Mouse (Mus musculus) hindbrain, embryonic 15.5 days (tissue): Measurements from ENCODE around the gene Rhoa. TPM values are rescaled to one million over a fixed set of nuclear protein-coding genes. Genes with fewer than 3 reads are reported as not detected.
"Not testable (repeated sequence)": the region's sequence is repeated elsewhere in the genome, so short reads cannot be mapped to it uniquely, and the experiment has no call there.

Experiments
- ATAC-seq: fragments of 200-750 bp; cut with Nextera tagmentation; 2 replicates; pipeline ENCODE4 v1.8.0; 2017; ENCODE audit warnings: low read depth, moderate number of reproducible peaks, moderate TSS enrichment; ENCODE audit not compliant: low FRiP score
- H3K27ac ChIP-seq: fragments of 300-500 bp; sonication (generic); replicated peaks from 2 replicates; pipeline ENCODE4 v1.5.1; 2015; ENCODE audit warnings: mild to moderate bottlenecking, inconsistent platforms
- H3K27me3 ChIP-seq: fragments of 300-500 bp; sonication (generic); 2 replicates; pipeline ENCODE4 v1.6.1; 2015; ENCODE audit warnings: control low read depth, inconsistent platforms
- H3K36me3 ChIP-seq: fragments of 300-500 bp; sonication (generic); 2 replicates; pipeline ENCODE4 v1.6.1; 2015; ENCODE audit warnings: control low read depth, inconsistent platforms
- H3K4me1 ChIP-seq: fragments of 300-500 bp; sonication (generic); replicated peaks from 2 replicates; pipeline ENCODE4 v1.6.1; 2015; ENCODE audit warnings: control low read depth, inconsistent platforms
- H3K4me2 ChIP-seq: fragments of 300-500 bp; sonication (generic); 2 replicates; pipeline ENCODE4 v1.6.1; 2015; ENCODE audit warnings: moderate library complexity, mild to moderate bottlenecking, inconsistent platforms
- H3K4me3 ChIP-seq: fragments of 300-500 bp; sonication (generic); 2 replicates; pipeline ENCODE4 v1.5.1; 2015; ENCODE audit warnings: mild to moderate bottlenecking, inconsistent platforms
- H3K9ac ChIP-seq: fragments of 300-500 bp; sonication (generic); 2 replicates; pipeline ENCODE4 v1.6.1; 2015; ENCODE audit warnings: inconsistent platforms
- H3K9me3 ChIP-seq: fragments of 300-500 bp; sonication (generic); 2 replicates; pipeline ENCODE4 v1.6.1; 2016; ENCODE audit warnings: control low read depth, inconsistent platforms
- WGBS: fragments of 180-500 bp; shearing (Covaris S2); methylation state at CpG from one replicate; pipeline ENCODE4 v1.1.7; 2015; 5-methylcytosine and 5-hydroxymethylcytosine counted together
- polyA plus RNA-seq: library from polyadenylated mRNA; unstranded; fragments of >200 nt; fragmentation: Nextera tagmentation; extraction: Ambion mirVana; gene quantifications from 2 replicates; pipeline ENCODE4 v1.2.1, GENCODE M21; 2015

The Rhoa gene
- polyA plus RNA-seq, 1 experiment from 2014 or later = 275 TPM

DNA sequence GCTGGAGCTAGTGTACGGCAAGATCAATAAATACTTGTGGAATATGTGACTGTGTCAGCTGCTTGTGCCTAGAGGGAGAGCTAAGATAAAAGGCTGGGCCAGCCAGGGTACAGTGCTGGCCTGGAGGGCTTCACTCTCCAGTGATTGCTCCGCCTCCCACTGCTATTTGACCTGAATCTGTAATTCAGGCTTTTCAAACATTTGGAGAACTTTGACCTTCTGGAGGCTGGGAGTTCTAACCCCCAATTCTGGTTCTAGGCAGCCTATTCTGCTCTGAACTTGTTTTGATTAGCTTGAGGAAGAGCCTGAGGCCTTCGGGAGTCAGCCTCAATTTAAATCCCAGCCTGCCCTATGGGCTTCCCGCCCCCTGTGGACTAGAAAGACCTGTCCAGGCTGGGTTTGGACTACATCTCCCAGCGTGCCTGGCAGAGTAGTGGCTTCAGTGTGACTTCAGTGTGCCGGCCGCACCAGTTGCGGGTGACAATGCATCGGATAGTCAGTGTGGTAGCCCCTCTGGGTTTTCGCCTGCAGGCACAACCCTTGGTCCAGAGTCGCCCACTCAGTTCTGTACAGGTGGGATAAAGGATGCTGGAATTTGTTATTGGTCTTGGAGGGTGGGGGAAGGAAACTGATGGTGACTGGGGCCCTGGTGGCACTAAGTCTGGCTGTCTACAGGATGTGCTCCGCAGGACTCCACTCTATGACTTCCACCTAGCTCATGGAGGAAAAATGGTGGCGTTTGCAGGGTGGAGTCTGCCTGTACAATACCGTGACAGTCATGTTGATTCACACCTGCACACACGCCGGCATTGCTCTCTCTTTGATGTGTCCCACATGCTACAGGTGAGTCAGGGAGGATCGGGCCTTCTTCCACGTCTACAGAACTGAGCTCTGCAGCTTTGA lies 9.2 kb upstream of the Rhoa start, which contains the start of gene Amt:
TSS of gene Amt (plus strand) at position 401 of the 903 bp plus-strand sequence.
- Histone ChIP-seq H3K9me3 (no peaks in the 10 kb centered on the region), H3K27ac (peak within 1 kb of the TSS; percentile 15; the same call in 1 of the 2 replicates), H3K4me1 (peaks cover 8% of the 10 kb centered on the region; the same call in 1 of the 2 replicates), H3K27me3 (no peaks in the 10 kb centered on the region), H3K4me3 (peak within 1 kb of the TSS; percentile 24), H3K4me2 (peak within 1 kb of the TSS; percentile 47), H3K36me3 (peaks cover 46% of the 10 kb centered on the region), H3K9ac (0 out of 2 replicates have a peak within 1 kb of the TSS, but pooled peaks have one; percentile 7)
- ATAC-seq = peak; percentile 73
- WGBS = 18% methylated on average over 18 of the region's 18 CpGs

DNA sequence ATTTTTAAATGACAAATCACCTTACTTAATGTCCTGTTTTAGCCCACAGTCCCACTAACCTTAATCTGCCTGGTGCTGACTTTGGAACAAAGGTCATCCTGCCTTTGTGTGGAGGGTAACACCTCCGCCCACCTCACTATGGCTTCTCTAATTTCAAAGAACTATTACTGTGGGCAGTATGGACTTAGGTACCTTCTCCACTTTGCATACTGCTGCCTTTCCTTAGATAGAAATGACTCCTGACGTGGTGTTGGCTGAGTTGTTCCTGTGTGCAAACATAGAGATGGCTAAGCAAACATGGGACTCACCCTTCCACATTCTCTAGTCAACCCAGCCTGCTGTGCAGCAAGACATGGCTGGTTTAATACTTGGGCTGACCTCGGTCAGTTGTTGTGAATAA lies 4.1 kb upstream of the Rhoa start:
- WGBS = 92% methylated on average over 3 of the region's 3 CpGs
- H3K27me3 ChIP-seq = no peaks in the 10 kb centered on the region
- peaks cover 41% of the 10 kb centered on the region for H3K36me3 ChIP-seq
- no peak overlapping the region for H3K9ac ChIP-seq
- H3K4me2 ChIP-seq = no peak overlapping the region
- no peak for ATAC-seq
- peaks cover 23% of the 10 kb centered on the region for H3K4me1 ChIP-seq
- no peaks in the 10 kb centered on the region for H3K9me3 ChIP-seq
- no peak overlapping the region for H3K27ac ChIP-seq
- H3K4me3 ChIP-seq = no peak overlapping the region

DNA sequence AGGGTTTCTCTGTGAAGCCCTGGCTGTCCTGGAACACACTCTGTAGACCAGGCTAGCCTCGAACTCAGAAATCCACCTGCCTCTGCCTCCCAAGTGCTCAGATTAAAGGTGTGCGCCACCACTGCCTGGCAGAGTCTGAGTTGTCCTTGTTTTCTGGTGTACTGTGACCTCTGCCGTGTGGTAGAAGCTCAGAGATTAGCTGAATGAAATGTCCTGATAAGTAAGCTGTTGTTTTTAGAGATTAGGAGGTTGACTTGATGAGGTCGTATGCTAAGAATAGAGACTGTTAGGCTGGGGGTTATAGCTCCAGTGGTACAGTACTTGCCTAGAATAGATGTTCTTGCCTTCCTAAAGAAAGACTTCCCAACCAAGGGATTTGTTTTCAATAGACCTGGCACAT lies 1.2 kb upstream of the Rhoa start:
- H3K9me3 ChIP-seq = no peaks in the 10 kb centered on the region
- peak overlapping the region; percentile 91; the same call in 1 of the 2 replicates for H3K9ac ChIP-seq
- 89% methylated on average over 4 of the region's 4 CpGs for WGBS
- no peaks in the 10 kb centered on the region for H3K27me3 ChIP-seq
- peak overlapping the region; percentile 84 for H3K4me2 ChIP-seq
- peaks cover 38% of the 10 kb centered on the region for H3K4me1 ChIP-seq
- peaks cover 33% of the 10 kb centered on the region for H3K36me3 ChIP-seq
- H3K27ac ChIP-seq = peak overlapping the region; percentile 89; the same call in 1 of the 2 replicates
- H3K4me3 ChIP-seq = peak overlapping the region; percentile 90
- no peak for ATAC-seq

DNA sequence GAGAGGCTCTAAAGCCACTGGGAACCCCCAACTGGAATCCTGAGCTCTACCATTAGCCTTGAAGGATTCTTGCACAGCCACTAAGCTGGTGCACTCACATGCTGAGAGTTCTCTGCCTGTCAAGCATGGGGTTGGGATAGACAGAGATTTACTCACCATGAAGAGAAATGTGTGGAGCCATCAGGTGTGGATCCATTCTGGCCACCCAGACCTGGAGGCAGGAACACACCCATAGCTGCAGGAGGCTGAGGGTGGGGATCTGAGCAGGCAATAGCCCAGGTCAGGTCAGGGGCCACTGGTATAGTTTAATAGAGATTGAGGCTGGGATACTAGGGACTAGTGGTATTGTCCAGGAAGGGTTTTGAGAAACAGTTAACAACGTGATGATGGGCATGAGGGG lies 759 bp upstream of the Rhoa start:
- no peaks in the 10 kb centered on the region for H3K9me3 ChIP-seq
- peak overlapping the region; percentile 91 for H3K9ac ChIP-seq
- H3K4me2 ChIP-seq = peak overlapping the region; percentile 84
- peaks cover 33% of the 10 kb centered on the region for H3K36me3 ChIP-seq
- H3K27ac ChIP-seq = peak overlapping the region; percentile 89
- no peaks in the 10 kb centered on the region for H3K27me3 ChIP-seq
- peak overlapping the region; percentile 90 for H3K4me3 ChIP-seq
- H3K4me1 ChIP-seq = peaks cover 43% of the 10 kb centered on the region
- WGBS = 3% methylated on average over 1 of the region's 1 CpGs
- no peak for ATAC-seq

DNA sequence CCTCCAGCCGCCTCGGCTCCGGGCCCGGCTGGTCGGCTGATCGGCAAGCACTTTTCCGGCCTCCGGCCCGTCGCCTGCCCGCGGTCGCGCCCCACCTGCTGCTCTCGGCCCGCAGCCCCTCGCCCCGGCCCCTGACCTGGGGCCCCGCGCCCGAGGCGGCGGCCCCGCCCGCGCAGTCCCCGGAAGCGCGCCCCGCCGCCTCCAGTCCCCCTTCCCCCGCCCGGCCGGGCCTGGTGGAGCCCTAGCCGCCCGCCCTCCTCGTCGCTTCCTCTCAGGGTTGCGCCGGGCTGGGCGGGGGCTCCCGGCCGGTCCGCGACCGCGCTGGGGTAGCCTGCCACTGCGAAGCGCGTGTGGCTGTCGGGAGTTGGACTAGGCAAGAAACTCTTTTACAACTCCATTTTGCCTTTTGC lies 647 bp downstream of the Rhoa start:
- no peaks in the 10 kb centered on the region for H3K9me3 ChIP-seq
- H3K4me3 ChIP-seq = peak overlapping the region; percentile 90
- H3K27me3 ChIP-seq = no peaks in the 10 kb centered on the region
- H3K9ac ChIP-seq = peak overlapping the region; percentile 89
- H3K27ac ChIP-seq = peak overlapping the region; percentile 98
- peak; percentile 49 for ATAC-seq
- H3K36me3 ChIP-seq = peaks cover 22% of the 10 kb centered on the region
- under 1% methylated on average over 51 of the region's 51 CpGs for WGBS
- H3K4me2 ChIP-seq = peak overlapping the region; percentile 61
- H3K4me1 ChIP-seq = peaks cover 43% of the 10 kb centered on the region

DNA sequence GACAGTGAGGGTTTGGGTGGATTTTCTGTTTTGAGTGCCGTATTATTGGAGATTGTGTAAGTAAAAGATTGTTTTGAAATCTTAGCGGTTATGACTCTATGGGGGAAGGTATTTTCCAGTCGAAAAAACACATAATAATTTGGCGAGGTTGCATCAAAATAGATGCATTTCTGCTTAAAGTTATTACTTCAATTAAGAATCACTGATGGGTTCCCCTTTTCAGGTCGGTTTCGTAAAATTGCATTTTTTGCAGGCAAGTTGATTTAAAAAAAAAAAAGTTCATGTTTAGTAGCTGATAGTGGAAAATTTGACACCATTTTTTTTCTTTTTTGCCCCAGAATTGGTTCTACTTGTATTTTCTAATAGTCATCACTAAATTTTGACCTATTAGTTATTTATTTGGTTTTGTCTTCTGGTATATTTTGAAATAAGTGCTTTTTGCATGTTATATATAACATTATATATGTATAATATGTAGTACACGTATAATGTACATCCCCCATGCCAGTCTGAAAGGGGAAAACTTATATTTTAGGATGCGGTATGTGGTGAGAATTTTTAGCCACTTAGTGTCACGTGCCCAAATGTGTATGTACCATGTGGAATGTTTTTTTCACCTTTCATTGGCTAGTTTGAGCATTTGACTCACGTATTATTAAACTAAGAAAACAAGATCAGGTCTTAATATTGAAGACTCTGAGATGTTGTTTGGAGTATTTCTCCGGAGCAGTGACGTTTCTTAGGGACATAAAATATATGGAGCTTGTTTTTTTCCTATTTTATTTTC lies 1.3 kb downstream of the Rhoa start:
- Histone ChIP-seq H3K9ac (peak overlapping the region; percentile 89), H3K4me2 (peak overlapping the region; percentile 61), H3K27ac (peak overlapping the region; percentile 98), H3K9me3 (no peaks in the 10 kb centered on the region), H3K4me1 (peaks cover 46% of the 10 kb centered on the region), H3K27me3 (no peaks in the 10 kb centered on the region), H3K36me3 (peaks cover 18% of the 10 kb centered on the region), H3K4me3 (peak overlapping the region; percentile 90)
- ATAC-seq = no peak
- 22% methylated on average over 12 of the region's 12 CpGs for WGBS

DNA sequence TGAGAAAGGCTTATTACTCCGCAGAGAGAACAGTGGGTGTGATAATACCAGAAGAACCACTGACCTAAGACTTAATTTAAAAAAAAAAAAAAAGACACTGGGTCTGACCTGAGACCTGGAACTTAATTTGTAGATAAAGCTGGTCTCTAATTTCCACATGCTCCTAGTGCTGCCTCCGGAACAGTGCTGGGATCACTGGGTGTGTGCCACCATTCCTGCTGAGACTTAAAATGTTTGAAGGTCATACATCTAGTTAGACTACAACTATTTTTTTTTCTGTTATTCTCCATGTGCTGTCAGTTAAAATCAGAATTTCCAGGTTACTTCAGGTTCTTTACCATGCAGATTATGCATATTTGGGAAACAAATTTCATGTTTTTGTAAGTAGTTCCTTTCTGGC lies 2.2 kb downstream of the Rhoa start:
- H3K4me3 ChIP-seq = peak overlapping the region; percentile 90
- 0 out of 2 replicates have a peak overlapping the region, but pooled peaks have one; percentile 41 for H3K9ac ChIP-seq
- ATAC-seq = no peak
- peaks cover 46% of the 10 kb centered on the region for H3K4me1 ChIP-seq
- no peaks in the 10 kb centered on the region for H3K27me3 ChIP-seq
- WGBS = 63% methylated on average over 2 of the region's 2 CpGs
- H3K36me3 ChIP-seq = peaks cover 9% of the 10 kb centered on the region
- H3K9me3 ChIP-seq = no peaks in the 10 kb centered on the region
- H3K27ac ChIP-seq = no peak overlapping the region
- peak overlapping the region; percentile 61 for H3K4me2 ChIP-seq

DNA sequence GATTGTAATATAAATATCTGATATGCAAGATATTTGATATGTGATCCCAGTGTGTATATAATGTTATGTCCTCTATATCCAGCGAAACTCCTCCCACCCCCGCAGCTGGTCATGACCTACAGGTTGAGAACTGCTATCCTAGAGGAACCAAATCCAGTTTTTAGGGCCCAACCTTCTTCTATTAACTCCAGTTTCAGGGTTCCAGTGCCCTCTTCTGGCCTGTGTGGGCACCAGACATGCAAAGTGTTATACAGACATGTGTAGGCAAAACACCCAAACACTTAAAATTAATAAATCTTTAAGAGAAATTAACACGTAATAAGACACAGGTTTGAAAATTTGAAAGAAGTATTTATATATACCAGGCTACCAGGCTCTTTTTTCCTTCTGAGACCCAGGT lies 11.6 kb downstream of the Rhoa start:
- Histone ChIP-seq H3K27me3 (no peaks in the 10 kb centered on the region), H3K27ac (no peak overlapping the region), H3K4me1 (no peaks in the 10 kb centered on the region), H3K9ac (no peak overlapping the region), H3K4me3 (no peak overlapping the region), H3K36me3 (no peaks in the 10 kb centered on the region), H3K4me2 (no peak overlapping the region), H3K9me3 (no peaks in the 10 kb centered on the region)
- ATAC-seq = no peak
- WGBS = 98% methylated on average over 3 of the region's 3 CpGs

DNA sequence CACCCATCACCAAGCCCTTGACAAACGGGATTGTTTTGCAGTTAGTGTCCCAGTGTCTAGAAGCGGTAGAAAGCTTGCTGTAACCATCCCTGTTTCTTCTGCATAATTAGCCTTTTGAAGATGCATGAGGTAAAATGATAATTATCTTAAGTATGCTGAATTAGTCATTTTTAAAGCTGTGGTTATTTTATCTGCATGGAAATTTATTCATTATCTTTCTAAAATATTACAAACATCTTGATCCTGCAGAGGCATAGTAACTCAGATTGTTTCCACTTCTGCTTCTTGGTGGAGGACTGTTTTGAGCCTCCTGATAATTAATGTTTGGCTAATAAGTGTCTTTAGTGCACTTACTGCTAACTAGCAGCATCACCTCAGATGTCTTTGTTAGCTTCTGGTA lies 12.5 kb downstream of the Rhoa start:
- no peak overlapping the region for H3K9ac ChIP-seq
- H3K27ac ChIP-seq = no peak overlapping the region
- no peak overlapping the region for H3K4me3 ChIP-seq
- ATAC-seq = no peak
- H3K9me3 ChIP-seq = no peaks in the 10 kb centered on the region
- no peaks in the 10 kb centered on the region for H3K27me3 ChIP-seq
- no peaks in the 10 kb centered on the region for H3K36me3 ChIP-seq
- H3K4me1 ChIP-seq = no peaks in the 10 kb centered on the region
- WGBS = 86% methylated on average over 2 of the region's 2 CpGs
- no peak overlapping the region for H3K4me2 ChIP-seq

DNA sequence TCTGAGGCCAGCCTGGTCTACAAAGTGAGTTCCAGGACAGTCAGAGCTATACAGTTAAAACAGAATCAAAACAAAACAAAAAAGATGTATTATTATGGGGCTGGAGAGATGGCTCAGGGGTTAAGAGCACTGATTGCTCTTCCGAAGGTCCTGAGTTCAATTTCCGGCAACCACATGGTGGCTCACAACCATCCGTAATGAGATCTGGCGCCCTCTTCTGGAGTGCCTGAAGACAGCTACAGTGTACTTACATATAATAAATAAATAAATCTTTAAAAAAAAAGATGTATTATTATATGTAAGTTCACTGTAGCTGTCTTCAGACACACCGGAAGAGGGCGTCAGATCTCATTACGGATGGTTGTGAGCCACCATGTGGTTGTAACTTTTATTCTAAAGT lies 16.1 kb downstream of the Rhoa start:
- H3K4me1 ChIP-seq, H3K27me3 ChIP-seq, H3K9me3 ChIP-seq, H3K27ac ChIP-seq, H3K4me2 ChIP-seq, H3K9ac ChIP-seq, ATAC-seq, H3K4me3 ChIP-seq, H3K36me3 ChIP-seq: not testable (repeated sequence)
- 94% methylated on average over 7 of the region's 7 CpGs for WGBS

DNA sequence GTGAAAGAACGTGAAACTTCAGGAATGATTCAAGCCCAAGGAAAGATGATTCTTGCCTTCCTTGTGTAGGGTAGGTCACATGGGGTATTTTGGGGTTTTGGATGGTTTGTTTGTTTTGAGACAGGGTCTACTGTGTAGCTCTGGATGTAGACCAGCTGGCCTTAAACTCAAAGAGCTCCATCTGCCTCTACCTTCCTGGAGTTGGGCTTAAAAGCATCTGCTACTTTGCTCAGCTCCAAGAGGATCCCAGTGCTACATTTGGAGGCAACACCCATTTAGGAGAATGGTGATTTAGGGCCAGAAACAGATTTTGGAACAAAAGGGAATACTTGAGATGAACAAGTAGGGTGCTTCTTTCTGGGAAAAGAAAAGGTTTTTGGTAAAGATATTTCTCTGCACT lies 18.9 kb downstream of the Rhoa start:
- Histone ChIP-seq H3K27ac (no peak overlapping the region), H3K4me2 (no peak overlapping the region), H3K9me3 (no peaks in the 10 kb centered on the region), H3K27me3 (no peaks in the 10 kb centered on the region), H3K9ac (no peak overlapping the region), H3K4me1 (no peaks in the 10 kb centered on the region), H3K36me3 (peaks cover 30% of the 10 kb centered on the region), H3K4me3 (no peak overlapping the region)
- 91% methylated on average over 1 of the region's 1 CpGs for WGBS
- ATAC-seq = no peak

DNA sequence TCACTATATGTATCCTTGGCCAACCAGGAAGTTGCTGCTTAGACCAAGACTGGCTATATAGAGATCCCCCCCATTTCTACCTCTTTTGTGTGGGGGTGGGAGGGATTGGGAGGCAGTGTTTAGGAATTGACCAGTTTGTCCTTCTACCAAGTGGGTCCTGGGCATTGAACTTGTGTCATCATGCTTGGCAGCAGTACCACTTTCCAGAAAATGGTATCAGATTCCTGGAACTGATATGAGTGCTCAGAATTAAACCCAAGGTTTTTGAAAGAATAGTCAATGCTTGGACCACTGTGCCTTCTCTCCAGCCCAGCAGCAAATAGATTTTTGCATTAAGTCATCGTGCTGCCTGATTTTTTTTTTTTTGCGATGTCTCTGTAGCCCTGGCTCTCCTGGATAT lies 19.9 kb downstream of the Rhoa start:
- H3K27me3 ChIP-seq = no peaks in the 10 kb centered on the region
- H3K27ac ChIP-seq = no peak overlapping the region
- WGBS = 95% methylated on average over 2 of the region's 2 CpGs
- H3K4me3 ChIP-seq = no peak overlapping the region
- H3K4me1 ChIP-seq = no peaks in the 10 kb centered on the region
- no peak for ATAC-seq
- H3K4me2 ChIP-seq = no peak overlapping the region
- no peak overlapping the region for H3K9ac ChIP-seq
- peaks cover 35% of the 10 kb centered on the region for H3K36me3 ChIP-seq
- no peaks in the 10 kb centered on the region for H3K9me3 ChIP-seq
